Mouse (Mus musculus) C2C12 (cell line): Measurements from ENCODE around the gene Sf3a2. TPM values are rescaled to one million over a fixed set of nuclear protein-coding genes. Genes with fewer than 3 reads are reported as not detected.
"Not testable (repeated sequence)": the region's sequence is repeated elsewhere in the genome, so short reads cannot be mapped to it uniquely, and the experiment has no call there.

ENCODE experiments used
- H3K27me3 ChIP-seq: one replicate; pipeline ENCODE4 v1.6.1; 2011; ENCODE audit not compliant: control insufficient read depth, insufficient read depth, insufficient read length
- H3K36me3 ChIP-seq: one replicate; pipeline ENCODE4 v1.6.1; 2011; ENCODE audit not compliant: control insufficient read depth, insufficient read depth
- H3K4me3 ChIP-seq: one replicate; pipeline ENCODE4 v1.5.1; 2011; ENCODE audit warnings: mild to moderate bottlenecking, control low read depth; ENCODE audit not compliant: poor library complexity, insufficient read depth, severe bottlenecking
- H3K79me2 ChIP-seq: one replicate; pipeline ENCODE4 v1.6.1; 2011; ENCODE audit not compliant: control insufficient read depth, insufficient read depth
- H3K79me3 ChIP-seq: one replicate; pipeline ENCODE4 v1.6.1; 2011; ENCODE audit warnings: low read depth, control low read depth
- H3ac ChIP-seq: one replicate; pipeline ENCODE3; 2011; ENCODE audit warnings: low read depth; ENCODE audit not compliant: control insufficient read depth, insufficient read length
- CEBPB ChIP-seq: IDR thresholded peaks from one replicate; pipeline ENCODE4 v1.6.1; 2011; ENCODE audit warnings: low read depth, mild to moderate bottlenecking, control low read depth, moderate library complexity
- CTCF ChIP-seq: IDR thresholded peaks from one replicate; pipeline ENCODE4 v1.5.1; 2011; ENCODE audit not compliant: control insufficient read depth, insufficient read depth, insufficient read length
- FOSL1 ChIP-seq: IDR thresholded peaks from one replicate; pipeline ENCODE4 v1.8.0; 2011; ENCODE audit warnings: mild to moderate bottlenecking, low read length; ENCODE audit not compliant: poor library complexity, insufficient read depth, severe bottlenecking
- MAX ChIP-seq: IDR thresholded peaks from one replicate; pipeline ENCODE4 v1.6.1; 2011; ENCODE audit warnings: mild to moderate bottlenecking, control low read depth
- MYOD1 ChIP-seq: IDR thresholded peaks from one replicate; pipeline ENCODE4 v1.6.1; 2011; ENCODE audit warnings: low read depth; ENCODE audit not compliant: control insufficient read depth, insufficient read length
- MYOG ChIP-seq: IDR thresholded peaks from one replicate; pipeline ENCODE4 v1.6.1; 2011; ENCODE audit not compliant: control insufficient read depth, insufficient read length; ENCODE audit errors: extremely low read depth
- USF1 ChIP-seq: IDR thresholded peaks from one replicate; pipeline ENCODE4 v1.6.1; 2011; ENCODE audit warnings: low read depth, mild to moderate bottlenecking, control low read depth, moderate library complexity
- polyA plus RNA-seq: library from polyadenylated mRNA; unstranded; fragments of >200 nt; fragmentation: generic; extraction: Trizol; gene quantifications from one replicate; pipeline ENCODE4 v1.2.1, GENCODE M21; 2012; ENCODE audit warnings: missing spikeins

Gene Sf3a2
- polyA plus RNA-seq, 1 experiment, result 106 TPM

DNA sequence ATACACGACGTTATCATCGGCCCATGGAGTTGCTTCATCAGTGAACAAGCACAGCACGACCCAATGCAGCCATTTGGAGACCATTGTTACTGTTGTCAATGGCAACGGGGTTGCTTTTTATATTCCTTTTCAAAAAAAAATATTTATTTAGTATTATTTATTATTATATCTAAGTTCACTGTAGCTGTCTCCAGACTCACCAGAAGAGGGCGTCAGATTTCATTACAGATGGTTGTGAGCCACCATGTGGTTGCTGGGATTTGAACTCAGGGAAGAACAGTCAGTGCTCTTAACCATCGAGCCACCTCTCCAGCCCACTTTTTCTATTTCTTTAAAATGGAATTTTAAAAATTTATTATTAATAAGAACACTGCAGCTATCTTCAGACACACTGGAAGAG is 16.8 kb downstream of the Sf3a2 start:
- Histone ChIP-seq H3K27me3 (no peaks in the 10 kb centered on the region), H3ac (no peak overlapping the region), H3K79me3 (no peaks in the 10 kb centered on the region), H3K79me2 (no peaks in the 10 kb centered on the region), H3K4me3 (no peak overlapping the region), H3K36me3 (no peaks in the 10 kb centered on the region)
- TF ChIP-seq CEBPB (no peak), MYOD1 (no peak), MAX (no peak)

DNA sequence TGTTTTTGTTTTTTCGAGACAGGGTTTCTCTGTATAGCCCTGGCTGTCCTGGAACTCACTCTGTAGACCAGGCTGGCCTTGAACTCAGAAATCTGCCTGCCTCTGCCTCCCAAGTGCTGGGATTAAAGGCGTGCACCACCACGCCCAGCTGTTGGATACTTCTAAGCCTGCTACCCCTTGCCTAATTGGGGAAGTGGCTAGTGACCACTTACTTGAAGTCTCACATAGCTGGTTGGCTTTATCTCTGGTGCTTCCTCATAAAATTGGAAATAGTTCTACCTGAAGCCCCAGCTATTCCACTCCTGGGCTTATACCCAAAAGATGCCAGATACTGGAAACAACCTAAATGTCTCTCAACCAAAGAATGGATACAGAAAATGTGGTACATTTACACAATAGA is 18.3 kb downstream of the Sf3a2 start:
- not testable (repeated sequence) for H3K27me3 ChIP-seq, H3K36me3 ChIP-seq, H3K79me3 ChIP-seq, H3K79me2 ChIP-seq, H3K4me3 ChIP-seq, H3ac ChIP-seq

GRCm38 (mm10) chr10:80817164-80817563 is 19.2 kb downstream of the Sf3a2 start:
- Histone ChIP-seq H3K27me3 (no peaks in the 10 kb centered on the region), H3K36me3 (no peaks in the 10 kb centered on the region), H3ac (no peak overlapping the region), H3K79me2 (no peaks in the 10 kb centered on the region), H3K4me3 (no peak overlapping the region), H3K79me3 (no peaks in the 10 kb centered on the region)
- TF ChIP-seq USF1 (no peak), CTCF (no peak), MAX (no peak), FOSL1 (no peak), CEBPB (no peak), MYOG (no peak), MYOD1 (no peak)

DNA sequence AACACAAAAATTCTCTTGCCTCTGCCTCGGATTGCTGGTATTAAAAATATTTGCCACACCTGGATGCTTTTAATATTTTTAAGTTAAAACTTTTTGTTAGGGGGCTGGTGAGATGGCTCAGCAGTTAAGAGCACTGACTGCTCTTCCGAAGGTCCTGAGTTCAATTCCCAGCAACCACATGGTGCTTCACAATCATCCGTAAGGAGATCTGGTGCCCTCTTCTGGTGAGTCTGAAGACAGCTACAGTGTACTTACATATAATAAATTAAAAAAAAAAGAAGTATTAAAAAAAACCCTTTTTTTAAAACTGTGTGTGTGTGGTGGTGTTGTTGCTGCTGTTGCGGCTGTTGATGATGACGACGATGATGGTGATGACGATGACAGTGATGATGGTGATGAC is 20.0 kb downstream of the Sf3a2 start:
- H3K27me3 ChIP-seq, H3K36me3 ChIP-seq, H3K79me2 ChIP-seq, H3K79me3 ChIP-seq, H3ac ChIP-seq, H3K4me3 ChIP-seq: not testable (repeated sequence)

- Histone ChIP-seq H3K4me3 (no peak overlapping the region), H3K27me3 (no peaks in the 10 kb centered on the region), H3K79me3 (no peaks in the 10 kb centered on the region), H3K79me2 (no peaks in the 10 kb centered on the region), H3K36me3 (no peaks in the 10 kb centered on the region), H3ac (no peak overlapping the region)
- TF ChIP-seq MYOD1, result no peak
- no peak for TF ChIP-seq MAX
- TF ChIP-seq CTCF, result no peak
- TF ChIP-seq MYOG, result no peak
- TF ChIP-seq FOSL1, result no peak
- TF ChIP-seq CEBPB, result no peak
Observed at GRCm38 (mm10) chr10:80818599-80819281, 20.7 kb downstream of the Sf3a2 start.

DNA sequence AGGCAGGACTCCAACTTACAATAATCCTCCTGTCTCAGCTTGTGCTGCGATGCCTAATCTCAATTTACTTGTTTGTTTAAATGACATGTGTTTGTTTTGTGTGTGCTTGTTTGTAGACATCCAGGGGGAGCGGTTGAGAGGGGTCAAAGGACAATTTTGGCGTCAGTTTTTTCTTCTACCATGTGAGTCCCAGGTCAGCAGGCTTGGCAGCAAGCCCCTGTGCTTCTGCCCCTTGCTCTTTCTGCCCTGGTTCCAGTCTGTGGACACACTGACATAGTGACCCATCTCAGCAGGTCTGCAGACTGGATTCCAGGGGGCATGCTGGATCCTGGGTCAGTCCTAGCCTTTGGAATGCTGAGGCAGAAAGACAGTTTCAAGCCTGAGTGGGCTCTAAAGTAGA is 21.4 kb downstream of the Sf3a2 start:
- H3K36me3 ChIP-seq, result no peaks in the 10 kb centered on the region
- no peak overlapping the region for H3ac ChIP-seq
- H3K4me3 ChIP-seq, result no peak overlapping the region
- H3K79me2 ChIP-seq, result no peaks in the 10 kb centered on the region
- H3K27me3 ChIP-seq, result no peaks in the 10 kb centered on the region
- no peaks in the 10 kb centered on the region for H3K79me3 ChIP-seq
- TF ChIP-seq CTCF, result no peak
- no peak for TF ChIP-seq MAX
- no peak for TF ChIP-seq FOSL1
- no peak for TF ChIP-seq CEBPB
- TF ChIP-seq MYOD1, result no peak
- TF ChIP-seq USF1, result no peak
- no peak for TF ChIP-seq MYOG

- Histone ChIP-seq H3K79me3 (peaks cover under 1% of the 10 kb centered on the region), H3K27me3 (no peaks in the 10 kb centered on the region), H3K79me2 (peaks cover 5% of the 10 kb centered on the region), H3K36me3 (no peaks in the 10 kb centered on the region), H3K4me3 (no peak overlapping the region), H3ac (no peak overlapping the region)
- TF ChIP-seq MAX (peak; percentile 52), CTCF (peak; percentile 20), USF1 (no peak)
Observed at GRCm38 (mm10) chr10:80821991-80822390, 24.0 kb downstream of the Sf3a2 start.
